Mouse (Mus musculus) fibroblast of lung, adult 2 months (primary cell): ENCODE measurements at regions not wholly inside any gene's neighbourhood (a gene's known extent, or its start where the extent isn't known, plus 50 kb on each side); places are given as distances from the start of the nearest gene placed in this dataset.
A peak's percentile ranks its signal among the peaks of the same experiment; 100 is the strongest.
"Not testable (repeated sequence)": the region's sequence is repeated elsewhere in the genome, so short reads cannot be mapped to it uniquely, and the experiment has no call there.

ENCODE experiments used
- DNase-seq: peaks from one replicate; pipeline ENCODE4 v3.0.0-alpha.2; 2011; ENCODE audit warnings: low read depth

GRCm38 (mm10) chr13:107831221-107831681, 213.0 kb upstream of the Smim15 start:
- DNase-seq: peak; percentile 97

GRCm38 (mm10) chr13:107830281-107830680, 214.0 kb upstream of the Smim15 start:
- no peak for DNase-seq

GRCm38 (mm10) chr13:107829861-107830260, 214.4 kb upstream of the Smim15 start:
- DNase-seq: no peak

GRCm38 (mm10) chr13:107825636-107826035, 218.6 kb upstream of the Smim15 start:
- DNase-seq: no peak

GRCm38 (mm10) chr13:107823342-107823741, 220.9 kb upstream of the Smim15 start:
- DNase-seq: no peak

GRCm38 (mm10) chr13:107822198-107822597, 222.0 kb upstream of the Smim15 start:
- no peak for DNase-seq

GRCm38 (mm10) chr13:107813562-107814161, 230.6 kb upstream of the Smim15 start:
- no peak for DNase-seq

GRCm38 (mm10) chr13:107812014-107812413, 232.2 kb upstream of the Smim15 start:
- DNase-seq: no peak

- DNase-seq: no peak
These were observed 233.4 kb upstream of the Smim15 start for GRCm38 (mm10) chr13:107810802-107811192.

- no peak for DNase-seq
These were observed 234.0 kb upstream of the Smim15 start for GRCm38 (mm10) chr13:107810060-107810801.

- DNase-seq: no peak
These were observed 235.3 kb upstream of the Smim15 start for GRCm38 (mm10) chr13:107808961-107809360.

- no peak for DNase-seq
These were observed 239.8 kb upstream of the Smim15 start for GRCm38 (mm10) chr13:107804418-107804817.

GRCm38 (mm10) chr13:107799199-107799945, 244.9 kb upstream of the Smim15 start:
- peak; percentile 27 for DNase-seq

GRCm38 (mm10) chr13:107798144-107798543, 246.1 kb upstream of the Smim15 start:
- peak; percentile 25 for DNase-seq

- no peak for DNase-seq
These were observed 248.7 kb upstream of the Smim15 start for GRCm38 (mm10) chr13:107795516-107795915.

GRCm38 (mm10) chr13:107791770-107792169, 252.5 kb upstream of the Smim15 start:
- no peak for DNase-seq

GRCm38 (mm10) chr13:107784971-107785370, 259.3 kb upstream of the Smim15 start:
- DNase-seq: no peak

GRCm38 (mm10) chr13:107781741-107782140, 262.5 kb upstream of the Smim15 start:
- no peak for DNase-seq

GRCm38 (mm10) chr13:107781221-107781620, 263.0 kb upstream of the Smim15 start:
- DNase-seq: no peak

GRCm38 (mm10) chr13:107779591-107779990, 264.7 kb upstream of the Smim15 start:
- no peak for DNase-seq

- not testable (repeated sequence) for DNase-seq
These were observed 269.7 kb upstream of the Smim15 start for GRCm38 (mm10) chr13:107774499-107774898.

- no peak for DNase-seq
These were observed 277.0 kb upstream of the Smim15 start for GRCm38 (mm10) chr13:107767262-107767624.
